6 mouse cellular contexts compared by ENCODE assay signal in the genomic region with DNA sequence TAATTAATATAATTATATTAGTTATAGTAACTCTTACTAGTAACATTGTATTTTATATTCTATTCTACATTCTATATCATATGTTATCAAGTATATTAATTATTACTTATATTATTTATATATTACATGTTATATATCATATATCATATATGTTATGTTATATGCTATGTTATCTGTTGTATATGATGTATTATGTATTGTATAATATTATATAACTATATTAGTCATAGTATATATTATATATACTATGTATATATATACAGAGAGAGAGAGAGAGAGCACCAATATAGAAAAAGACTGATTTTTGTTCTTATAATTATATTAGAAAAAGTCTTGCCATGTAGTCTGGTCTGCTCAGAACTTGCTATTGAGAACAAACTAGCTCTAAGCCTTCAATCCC.
DNase-seq lines count a peak whose midpoint lies in the region; ATAC-seq lines count a peak whose summit lies in the region.
"Not testable (repeated sequence)": the region's sequence is repeated elsewhere in the genome, so short reads cannot be mapped to it uniquely, and the experiment has no call there.

No protein-coding gene starts in this region.

- not testable (repeated sequence) for H3K36me3 ChIP-seq in embryonic facial prominence, embryonic 11.5 days (replicated peaks; ENCODE audit: control insufficient read depth, insufficient read depth, low read depth, low read length); embryonic facial prominence, embryonic 13.5 days; heart, embryonic 11.5 days (ENCODE audit: control insufficient read depth, insufficient read depth, low read length); heart, embryonic 14.5 days (ENCODE audit: control insufficient read depth, insufficient read depth, low read length); limb, embryonic 11.5 days (ENCODE audit: control insufficient read depth, insufficient read depth, low read length); midbrain, embryonic 11.5 days (ENCODE audit: control insufficient read depth, insufficient read depth, low read length)

- not testable (repeated sequence) for H3K4me1 ChIP-seq in embryonic facial prominence, embryonic 11.5 days (ENCODE audit: control insufficient read depth, insufficient read depth, low read length); embryonic facial prominence, embryonic 13.5 days; heart, embryonic 11.5 days (ENCODE audit: control insufficient read depth, insufficient read depth, low read length); heart, embryonic 14.5 days (ENCODE audit: control insufficient read depth in 2 of 2, insufficient read depth in 2 of 2, low read length in 2 of 2); limb, embryonic 11.5 days (ENCODE audit: control insufficient read depth, insufficient read depth, low read length); midbrain, embryonic 11.5 days (ENCODE audit: control insufficient read depth, insufficient read depth, low read length)

- H3K27ac ChIP-seq in embryonic facial prominence, embryonic 11.5 days (replicated peaks; ENCODE audit: low read depth, low read length); embryonic facial prominence, embryonic 13.5 days; heart, embryonic 11.5 days (ENCODE audit: low read depth, low read length); heart, embryonic 14.5 days (replicated peaks in 1 of 2; ENCODE audit: control insufficient read depth in 1 of 2, insufficient read depth in 1 of 2, low read depth in 2 of 2, low read length in 2 of 2); limb, embryonic 11.5 days (replicated peaks; ENCODE audit: low read depth, low read length); midbrain, embryonic 11.5 days (ENCODE audit: low read depth, low read length): not testable (repeated sequence)

- not testable (repeated sequence) for H3K9ac ChIP-seq in embryonic facial prominence, embryonic 11.5 days (replicated peaks; ENCODE audit: low read length); embryonic facial prominence, embryonic 13.5 days; heart, embryonic 11.5 days (ENCODE audit: low read depth, low read length); heart, embryonic 14.5 days (ENCODE audit: low read length); limb, embryonic 11.5 days (ENCODE audit: low read length); midbrain, embryonic 11.5 days (ENCODE audit: low read length)

- H3K27me3 ChIP-seq in embryonic facial prominence, embryonic 11.5 days (ENCODE audit: control insufficient read depth, insufficient read depth, low read length); embryonic facial prominence, embryonic 13.5 days; heart, embryonic 11.5 days (ENCODE audit: control insufficient read depth, insufficient read depth, low read length); heart, embryonic 14.5 days (ENCODE audit: control insufficient read depth, insufficient read depth, low read length); limb, embryonic 11.5 days (ENCODE audit: control insufficient read depth, insufficient read depth, low read length); midbrain, embryonic 11.5 days (ENCODE audit: control insufficient read depth, insufficient read depth, low read length): not testable (repeated sequence)

- not testable (repeated sequence) for H3K4me3 ChIP-seq in embryonic facial prominence, embryonic 11.5 days (ENCODE audit: low read depth, low read length); embryonic facial prominence, embryonic 13.5 days; heart, embryonic 11.5 days (ENCODE audit: low read depth, low read length); heart, embryonic 14.5 days (ENCODE audit: control insufficient read depth in 1 of 2, insufficient read depth in 1 of 2, low read depth in 1 of 2, low read length in 2 of 2); limb, embryonic 11.5 days (ENCODE audit: low read depth, low read length); midbrain, embryonic 11.5 days (ENCODE audit: low read depth, low read length)

- peaks cover 12% of the 10 kb centered on the region for H3K9me3 ChIP-seq in embryonic facial prominence, embryonic 11.5 days (replicated peaks; ENCODE audit: control insufficient read depth, low read length)
- peaks cover 33% of the 10 kb centered on the region for H3K9me3 ChIP-seq in embryonic facial prominence, embryonic 13.5 days
- peaks cover 21% of the 10 kb centered on the region for H3K9me3 ChIP-seq in heart, embryonic 11.5 days (replicated peaks; ENCODE audit: control insufficient read depth, low read length)
- peaks cover 32% of the 10 kb centered on the region for H3K9me3 ChIP-seq in heart, embryonic 14.5 days (ENCODE audit: control insufficient read depth, low read length)
- not testable (repeated sequence) for H3K9me3 ChIP-seq in limb, embryonic 11.5 days (ENCODE audit: control insufficient read depth, low read length)
- H3K9me3 ChIP-seq in midbrain, embryonic 11.5 days (ENCODE audit: control insufficient read depth, low read length): peaks cover 26% of the 10 kb centered on the region

- not testable (repeated sequence) for DNase-seq in embryonic facial prominence, embryonic 11.5 days (ENCODE audit: low spot score); limb, embryonic 11.5 days (ENCODE audit: low spot score)
- peak; percentile 64 for DNase-seq in midbrain, embryonic 11.5 days (ENCODE audit: low spot score, missing footprints)

- not testable (repeated sequence) for H3K4me2 ChIP-seq in embryonic facial prominence, embryonic 11.5 days (ENCODE audit: low read depth, low read length); embryonic facial prominence, embryonic 13.5 days; heart, embryonic 11.5 days; heart, embryonic 14.5 days (ENCODE audit: low read length); limb, embryonic 11.5 days (ENCODE audit: low read depth, severe bottlenecking); midbrain, embryonic 11.5 days

- ATAC-seq in embryonic facial prominence, embryonic 11.5 days (replicated peaks; ENCODE audit: insufficient number of reproducible peaks, low FRiP score, low TSS enrichment, low read depth): 0 out of 2 replicates have a peak, but pooled peaks have one; percentile 29
- ATAC-seq in embryonic facial prominence, embryonic 13.5 days (ENCODE audit: insufficient number of reproducible peaks, insufficient read depth, low FRiP score, low TSS enrichment, low read depth): 0 out of 2 replicates have a peak, but pooled peaks have one; percentile 56
- ATAC-seq in heart, embryonic 11.5 days (replicated peaks; ENCODE audit: insufficient number of reproducible peaks, low FRiP score, low TSS enrichment): 0 out of 2 replicates have a peak, but pooled peaks have one; percentile 22
- peak; percentile 50; the same call in 1 of the 2 replicates for ATAC-seq in heart, embryonic 14.5 days (ENCODE audit: insufficient number of reproducible peaks, insufficient read depth, low FRiP score, low read depth)
- ATAC-seq in limb, embryonic 11.5 days (ENCODE audit: insufficient number of reproducible peaks, low FRiP score, low TSS enrichment, low read depth): peak; percentile 78; the same call in 1 of the 2 replicates
- not testable (repeated sequence) for ATAC-seq in midbrain, embryonic 11.5 days (ENCODE audit: low FRiP score)
